Mouse (Mus musculus) intestine, embryonic 16.5 days (tissue): ENCODE data around the gene Rhoc. TPM values are rescaled to one million over a fixed set of nuclear protein-coding genes. Genes with fewer than 3 reads are reported as not detected.
A peak's percentile ranks its signal among the peaks of the same experiment; 100 is the strongest.
"Not testable (repeated sequence)": the region's sequence is repeated elsewhere in the genome, so short reads cannot be mapped to it uniquely, and the experiment has no call there.

Source experiments
- ATAC-seq: fragments of 200-750 bp; cut with Nextera tagmentation; 2 replicates; pipeline ENCODE4 v1.8.0; 2017; ENCODE audit warnings: moderate TSS enrichment, moderate library complexity
- H3K27ac ChIP-seq: fragments of 300-500 bp; sonication (generic); 2 replicates; pipeline ENCODE4 v1.5.1; 2014; ENCODE audit warnings: mild to moderate bottlenecking, low read length
- H3K27me3 ChIP-seq: fragments of 300-500 bp; sonication (generic); replicated peaks from 2 replicates; pipeline ENCODE4 v1.6.1; 2014; ENCODE audit warnings: low read length, control low read depth, mixed read lengths; ENCODE audit not compliant: control insufficient read depth, insufficient read depth
- H3K36me3 ChIP-seq: fragments of 300-500 bp; sonication (generic); 2 replicates; pipeline ENCODE4 v1.6.1; 2014; ENCODE audit warnings: low read length, control low read depth; ENCODE audit not compliant: control insufficient read depth, insufficient read depth
- H3K4me1 ChIP-seq: fragments of 300-500 bp; sonication (generic); 2 replicates; pipeline ENCODE4 v1.6.1; 2014; ENCODE audit warnings: low read length, control low read depth, mixed read lengths; ENCODE audit not compliant: control insufficient read depth, insufficient read depth
- H3K4me2 ChIP-seq: fragments of 300-500 bp; sonication (generic); 2 replicates; pipeline ENCODE4 v1.6.1; 2014; ENCODE audit warnings: low read depth, low read length, control low read depth
- H3K4me3 ChIP-seq: fragments of 300-500 bp; sonication (generic); 2 replicates; pipeline ENCODE4 v1.5.1; 2014; ENCODE audit warnings: mild to moderate bottlenecking, low read length
- H3K9ac ChIP-seq: fragments of 300-500 bp; sonication (generic); 2 replicates; pipeline ENCODE4 v1.6.1; 2014; ENCODE audit warnings: low read depth, low read length
- H3K9me3 ChIP-seq: fragments of 300-500 bp; sonication (generic); 2 replicates; pipeline ENCODE4 v1.6.1; 2016; ENCODE audit warnings: low read length, control low read depth; ENCODE audit not compliant: control insufficient read depth
- WGBS: fragments of 180-500 bp; shearing (Covaris S2); extraction: QIAGEN DNeasy Blood & Tissue Kit; methylation state at CpG from one replicate; pipeline ENCODE4 v1.1.7; 2014; 5-methylcytosine and 5-hydroxymethylcytosine counted together
- polyA plus RNA-seq: library from polyadenylated mRNA; unstranded; fragments of >200 nt; fragmentation: Nextera tagmentation; extraction: Ambion mirVana; gene quantifications from 2 replicates; pipeline ENCODE4 v1.2.1, GENCODE M21; 2015

Rhoc gene
- polyA plus RNA-seq, 1 experiment from 2014 or later: 171 TPM

GRCm38 (mm10) chr3:104800681-104801080 is 12.5 kb downstream of the Rhoc start:
- WGBS: 94% methylated on average over 11 of the region's 11 CpGs
- ATAC-seq: no peak
- H3K9ac ChIP-seq: no peak overlapping the region
- H3K4me3 ChIP-seq: no peak overlapping the region
- no peak overlapping the region for H3K4me2 ChIP-seq
- H3K27me3 ChIP-seq: no peaks in the 10 kb centered on the region
- H3K9me3 ChIP-seq: no peaks in the 10 kb centered on the region
- peaks cover 13% of the 10 kb centered on the region for H3K4me1 ChIP-seq
- no peak overlapping the region for H3K27ac ChIP-seq
- H3K36me3 ChIP-seq: peaks cover 17% of the 10 kb centered on the region

GRCm38 (mm10) chr3:104801481-104801880 is 13.3 kb downstream of the Rhoc start:
- Histone ChIP-seq H3K9ac (no peak overlapping the region), H3K4me2 (no peak overlapping the region), H3K27me3 (no peaks in the 10 kb centered on the region), H3K4me3 (no peak overlapping the region), H3K4me1 (peaks cover 6% of the 10 kb centered on the region), H3K36me3 (peaks cover 17% of the 10 kb centered on the region), H3K9me3 (no peaks in the 10 kb centered on the region), H3K27ac (no peak overlapping the region)
- WGBS: 91% methylated on average over 6 of the region's 6 CpGs
- no peak for ATAC-seq

- H3K36me3 ChIP-seq: peaks cover 14% of the 10 kb centered on the region
Observed at GRCm38 (mm10) chr3:104804312-104804711, 16.1 kb downstream of the Rhoc start.

GRCm38 (mm10) chr3:104805539-104805938 is 17.4 kb downstream of the Rhoc start:
- 86% methylated on average over 9 of the region's 9 CpGs for WGBS

More at GRCm38 (mm10) chr3:104804312-104804711, 16.1 kb downstream of the Rhoc start:
- no peaks in the 10 kb centered on the region for H3K27me3 ChIP-seq
- H3K9ac ChIP-seq: no peak overlapping the region
- no peaks in the 10 kb centered on the region for H3K4me1 ChIP-seq
- H3K4me2 ChIP-seq: no peak overlapping the region
- 89% methylated on average over 10 of the region's 10 CpGs for WGBS
- no peak overlapping the region for H3K4me3 ChIP-seq
- H3K27ac ChIP-seq: no peak overlapping the region
- H3K9me3 ChIP-seq: no peaks in the 10 kb centered on the region
- no peak for ATAC-seq

GRCm38 (mm10) chr3:104811752-104812151 is 23.6 kb downstream of the Rhoc start:
- Histone ChIP-seq H3K27me3 (no peaks in the 10 kb centered on the region), H3K27ac (no peak overlapping the region), H3K4me3 (no peak overlapping the region), H3K4me1 (peaks cover 18% of the 10 kb centered on the region), H3K4me2 (no peak overlapping the region), H3K9me3 (no peaks in the 10 kb centered on the region), H3K36me3 (no peaks in the 10 kb centered on the region), H3K9ac (no peak overlapping the region)
- WGBS: 15% methylated on average over 3 of the region's 3 CpGs
- ATAC-seq: peak; percentile 74

More at GRCm38 (mm10) chr3:104805539-104805938, 17.4 kb downstream of the Rhoc start:
- no peak overlapping the region for H3K4me3 ChIP-seq
- H3K9me3 ChIP-seq: no peaks in the 10 kb centered on the region
- no peaks in the 10 kb centered on the region for H3K4me1 ChIP-seq
- H3K36me3 ChIP-seq: peaks cover 8% of the 10 kb centered on the region; the same call in 1 of the 2 replicates
- H3K27ac ChIP-seq: no peak overlapping the region
- H3K9ac ChIP-seq: no peak overlapping the region
- ATAC-seq: no peak
- H3K27me3 ChIP-seq: no peaks in the 10 kb centered on the region
- no peak overlapping the region for H3K4me2 ChIP-seq

DNA sequence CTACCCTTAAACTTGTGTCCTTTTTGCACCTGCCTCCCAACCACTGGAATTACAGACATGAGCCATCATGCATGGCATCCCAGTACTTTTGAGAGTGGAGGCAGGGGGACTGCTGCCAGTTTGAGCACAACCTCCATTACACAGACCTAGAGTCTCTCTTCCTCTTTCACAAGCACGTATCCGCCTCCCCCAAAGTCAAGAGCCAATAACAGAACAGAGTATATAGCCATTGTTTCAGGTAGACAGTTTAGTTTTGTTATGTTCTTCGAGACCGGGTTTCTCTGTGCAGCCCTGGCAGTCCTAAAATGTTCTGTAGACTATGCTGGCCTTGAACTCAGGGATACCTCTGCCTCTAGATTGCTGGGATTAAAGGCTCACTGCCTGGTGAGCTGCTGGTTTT is 24.1 kb downstream of the Rhoc start:
- WGBS: 85% methylated on average over 4 of the region's 4 CpGs
- Histone ChIP-seq H3K9ac (no peak overlapping the region), H3K4me2 (no peak overlapping the region), H3K4me1 (peaks cover 21% of the 10 kb centered on the region), H3K36me3 (no peaks in the 10 kb centered on the region), H3K27me3 (no peaks in the 10 kb centered on the region), H3K4me3 (no peak overlapping the region), H3K27ac (no peak overlapping the region), H3K9me3 (no peaks in the 10 kb centered on the region)
- no peak for ATAC-seq

- H3K4me1 ChIP-seq: peaks cover 21% of the 10 kb centered on the region
- H3K27ac ChIP-seq, H3K9ac ChIP-seq, H3K27me3 ChIP-seq, ATAC-seq, H3K36me3 ChIP-seq, H3K9me3 ChIP-seq, H3K4me2 ChIP-seq, H3K4me3 ChIP-seq: not testable (repeated sequence)
- WGBS: 79% methylated on average over 7 of the region's 7 CpGs
Observed at GRCm38 (mm10) chr3:104813227-104813626, 25.1 kb downstream of the Rhoc start.

DNA sequence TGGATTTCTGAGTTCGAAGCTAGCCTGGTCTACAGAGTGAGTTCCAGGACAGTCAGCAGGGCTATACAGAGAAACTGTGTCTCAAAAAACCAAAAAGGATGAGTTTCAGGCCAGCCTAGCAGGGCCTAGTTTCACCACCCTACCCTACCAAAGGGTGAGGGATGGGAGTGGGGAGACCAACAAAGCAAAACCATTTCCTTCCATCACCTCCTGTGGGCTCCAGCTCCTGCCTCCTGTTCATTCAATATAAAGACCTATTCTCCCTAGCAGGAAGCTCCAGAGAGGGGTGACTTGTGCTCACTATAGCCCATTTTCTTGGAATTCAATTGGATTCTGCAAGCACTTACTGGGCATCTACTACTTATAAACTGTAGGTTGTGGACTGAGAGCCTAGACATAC is 26.6 kb downstream of the Rhoc start:
- H3K9ac ChIP-seq: no peak overlapping the region
- no peak overlapping the region for H3K4me3 ChIP-seq
- no peak overlapping the region for H3K4me2 ChIP-seq
- H3K36me3 ChIP-seq: no peaks in the 10 kb centered on the region
- H3K27me3 ChIP-seq: no peaks in the 10 kb centered on the region
- H3K9me3 ChIP-seq: no peaks in the 10 kb centered on the region
- no peak overlapping the region for H3K27ac ChIP-seq
- no peak for ATAC-seq
- peaks cover 28% of the 10 kb centered on the region for H3K4me1 ChIP-seq
- 95% methylated on average over 1 of the region's 1 CpGs for WGBS

DNA sequence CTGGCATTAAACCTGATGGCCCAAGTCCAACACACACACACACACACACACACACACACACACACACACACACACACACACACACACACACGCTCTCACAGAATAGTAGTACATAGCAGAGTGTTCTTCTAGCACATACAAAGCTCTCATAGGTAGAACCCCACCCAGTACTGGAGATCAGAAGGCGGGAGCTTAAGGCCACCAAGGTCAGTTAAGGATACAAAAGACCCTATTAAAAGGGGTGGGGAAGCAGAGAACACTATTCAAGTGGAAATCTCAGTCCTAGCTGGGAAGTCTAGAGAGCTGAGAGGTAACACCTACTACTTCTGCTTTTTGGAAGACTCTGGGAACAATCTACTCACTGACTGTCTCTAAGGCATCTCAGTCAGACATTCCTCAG is 27.2 kb downstream of the Rhoc start:
- H3K27ac ChIP-seq: no peak overlapping the region
- H3K36me3 ChIP-seq: no peaks in the 10 kb centered on the region
- 61% methylated on average over 2 of the region's 2 CpGs for WGBS
- no peak overlapping the region for H3K4me3 ChIP-seq
- H3K4me2 ChIP-seq: no peak overlapping the region
- no peaks in the 10 kb centered on the region for H3K9me3 ChIP-seq
- no peak overlapping the region for H3K9ac ChIP-seq
- H3K27me3 ChIP-seq: no peaks in the 10 kb centered on the region
- ATAC-seq: no peak
- peaks cover 28% of the 10 kb centered on the region for H3K4me1 ChIP-seq

- Histone ChIP-seq H3K27me3 (no peaks in the 10 kb centered on the region), H3K4me2 (peak overlapping the region; percentile 28), H3K36me3 (no peaks in the 10 kb centered on the region), H3K27ac (no peak overlapping the region), H3K9me3 (no peaks in the 10 kb centered on the region), H3K4me1 (peaks cover 28% of the 10 kb centered on the region), H3K9ac (no peak overlapping the region), H3K4me3 (no peak overlapping the region)
- ATAC-seq: no peak
- WGBS: 92% methylated on average over 7 of the region's 7 CpGs
Observed at GRCm38 (mm10) chr3:104816130-104816529, 28.0 kb downstream of the Rhoc start.
